Mouse (Mus musculus) R1 (cell line): ENCODE data around the gene Gpat3.

Experiments
- DNase-seq: peaks from one replicate; pipeline ENCODE4 v3.0.0-alpha.2; 2018; ENCODE audit warnings: low read depth, low spot score

The Gpat3 gene

DNA sequence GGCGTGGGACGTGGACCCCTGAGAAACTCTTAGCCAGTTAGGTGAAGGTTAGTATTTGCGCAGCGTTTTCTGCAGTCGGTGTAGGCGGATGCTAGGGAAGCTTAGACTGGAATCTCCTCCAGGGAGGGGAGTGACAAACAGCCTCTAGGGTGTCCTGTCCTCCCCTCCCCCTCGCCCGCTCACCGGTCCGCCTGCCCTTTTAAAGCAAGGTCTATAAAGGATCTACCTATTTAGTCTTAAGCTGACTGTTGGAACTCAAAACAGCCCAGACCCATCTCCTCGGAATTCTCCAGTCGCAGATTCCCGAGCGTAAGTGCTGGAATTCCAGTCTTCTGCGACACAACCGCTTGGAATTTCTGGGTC lies at the start of gene Gpat3:
Gpat3 (plus strand) TSS at position 229 of the 363 bp plus-strand sequence.
- DNase-seq, result no peak

DNA sequence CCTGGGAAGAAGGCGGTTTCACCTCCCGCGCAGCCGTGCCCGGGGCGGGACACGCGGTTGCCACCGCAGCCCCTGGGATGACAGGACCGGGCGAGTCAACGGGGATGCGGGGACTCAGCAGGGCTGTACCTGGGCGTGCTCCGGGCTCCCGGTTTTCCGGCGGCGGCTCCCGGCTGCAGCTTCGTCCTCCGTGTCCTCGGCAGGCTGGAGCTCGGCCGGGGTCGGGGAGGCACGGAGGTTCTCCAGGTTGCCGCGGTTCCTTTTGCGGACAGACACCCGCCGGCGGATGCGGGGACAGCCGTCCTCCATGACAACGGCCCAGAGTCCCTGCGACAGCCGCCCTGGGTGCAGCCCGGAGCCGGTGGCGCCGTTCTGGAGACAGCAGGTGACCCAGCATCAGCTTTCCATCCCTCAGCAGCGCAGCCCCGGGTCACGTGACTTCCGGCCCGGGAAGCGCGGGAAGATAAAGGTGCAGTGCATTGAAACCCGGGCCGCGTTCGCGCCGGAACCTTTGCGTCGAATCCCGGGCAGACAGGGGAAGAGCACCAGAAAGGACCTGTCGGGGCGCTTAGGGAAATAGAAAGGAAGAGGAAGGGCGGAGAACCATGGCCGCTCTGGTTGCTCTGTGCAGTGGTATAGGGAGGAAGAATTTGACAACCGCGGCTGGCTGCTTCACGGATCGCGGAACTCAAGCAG lies 47.2 kb upstream of the Gpat3 start, which contains the start of the genes Helq and Mrps18c:
Helq (minus strand) TSS at position 434 of the 696 bp plus-strand sequence.
Mrps18c (plus strand) TSS at position 463 of the 696 bp plus-strand sequence.
- DNase-seq, result peak; percentile 96

DNA sequence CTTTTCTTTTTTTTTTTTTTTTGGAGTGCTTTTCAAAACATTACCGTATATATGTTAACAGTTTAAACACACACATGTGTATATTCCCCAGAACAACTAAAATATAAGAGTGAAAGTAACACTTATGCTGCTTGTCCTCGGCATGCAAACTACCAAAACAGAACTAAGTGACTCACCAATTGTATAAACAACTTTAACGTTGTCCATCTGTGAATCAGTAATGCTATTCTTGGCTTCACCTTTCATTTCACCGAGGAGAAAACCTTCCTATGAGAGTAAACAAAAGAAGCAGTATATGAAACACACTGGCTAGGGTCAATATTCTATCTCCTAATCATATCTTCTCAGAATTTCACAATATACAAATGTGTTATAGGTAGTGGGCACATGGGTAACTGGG lies 27.2 kb upstream of the Gpat3 start:
- DNase-seq, result no peak

DNA sequence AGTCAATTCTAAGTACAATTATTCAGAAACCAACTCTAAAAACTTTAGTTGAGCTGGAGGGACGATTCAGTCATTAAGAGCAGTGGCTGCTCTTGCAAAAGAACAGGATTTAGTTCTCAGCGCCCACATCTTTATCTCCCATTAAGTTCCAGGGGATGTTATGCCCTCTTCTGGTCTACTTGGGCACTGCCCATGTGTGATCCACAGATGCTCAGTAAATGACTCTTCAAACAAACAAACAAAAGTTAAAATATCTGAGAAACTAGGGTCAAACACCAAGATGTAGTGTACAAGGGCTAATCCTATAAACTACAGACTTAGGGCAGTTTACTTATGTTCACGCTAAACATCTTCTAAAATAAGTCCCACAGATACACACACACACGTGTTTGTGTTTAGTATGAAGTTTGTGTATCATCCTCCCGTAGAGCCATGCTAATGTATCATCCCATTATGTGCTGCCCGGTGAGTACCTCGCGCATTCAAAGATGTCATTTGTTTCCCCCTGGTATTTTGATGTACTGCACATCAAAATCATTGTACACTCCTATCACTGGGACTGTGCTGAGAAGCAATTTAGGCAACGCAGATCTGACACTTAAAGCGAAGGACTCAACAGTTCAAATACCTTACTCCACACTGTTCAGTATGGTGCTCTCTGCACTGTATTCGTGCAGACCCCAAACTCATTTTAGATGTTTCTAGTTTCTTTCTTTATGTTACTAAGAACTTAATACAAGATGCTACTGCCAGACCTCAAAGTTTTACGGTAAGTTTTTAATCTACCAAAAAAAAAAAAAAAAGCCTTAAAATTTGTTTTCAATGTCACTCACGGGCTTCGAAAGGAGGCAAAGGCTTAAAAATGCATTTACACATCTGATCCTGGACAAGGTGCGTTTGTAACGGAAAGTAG lies 25.7 kb upstream of the Gpat3 start:
- peak; percentile 67 for DNase-seq

DNA sequence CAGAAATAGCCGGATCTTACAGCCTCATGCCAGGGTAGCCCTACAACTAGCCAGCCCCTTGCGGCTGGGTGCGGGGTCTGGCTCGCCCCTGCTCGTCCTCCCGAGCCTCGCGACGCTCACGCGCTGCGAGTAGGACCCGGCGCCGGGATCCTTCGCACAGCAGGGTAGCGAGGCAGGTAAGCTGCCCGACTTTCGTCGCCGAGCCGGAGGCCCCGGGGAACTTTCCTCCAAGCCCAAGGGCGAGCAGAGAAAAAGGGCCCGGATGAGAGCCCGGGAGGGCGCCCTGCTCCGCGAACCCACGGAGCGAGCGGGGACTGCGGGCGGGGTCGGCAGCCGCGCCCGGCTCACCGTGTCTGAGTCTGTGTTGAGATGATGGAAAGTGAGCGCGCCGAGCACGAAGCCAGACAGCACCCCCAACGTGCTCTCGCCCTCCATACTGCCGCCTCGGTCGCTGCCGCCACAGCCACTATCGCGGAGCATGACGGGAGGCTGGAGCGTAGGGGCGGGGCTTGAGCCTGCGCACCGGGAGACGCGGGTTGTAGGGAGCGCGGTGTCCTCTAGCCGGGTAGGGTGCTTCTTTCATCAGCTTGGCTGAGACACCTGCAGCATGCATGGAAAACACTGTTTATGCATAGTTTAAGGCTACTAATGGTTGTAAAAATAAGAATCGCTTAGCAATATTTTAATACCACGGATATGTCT lies 24.9 kb upstream of the Gpat3 start, which contains the start of gene Abraxas1:
Abraxas1 (minus strand) TSS at position 483 of the 702 bp plus-strand sequence.
- peak; percentile 84 for DNase-seq

DNA sequence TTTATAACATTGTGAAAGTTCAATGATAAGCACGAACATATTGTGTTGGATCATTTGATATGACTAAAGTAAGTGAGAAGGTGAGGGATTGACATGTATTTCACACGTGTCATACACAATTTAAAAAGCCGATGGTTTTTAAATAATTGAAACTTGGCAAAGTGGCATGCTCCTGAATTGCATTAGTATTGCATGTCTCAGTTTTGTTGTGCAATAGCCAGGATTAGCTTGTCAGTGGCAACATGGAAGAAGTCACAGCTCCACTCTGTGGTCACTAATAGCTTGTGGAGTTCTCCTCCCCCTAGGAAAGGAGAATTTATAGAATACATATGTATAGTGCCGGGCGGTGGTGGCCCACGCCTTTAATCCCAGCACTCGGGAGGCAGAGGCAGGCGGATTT lies 24.1 kb upstream of the Gpat3 start:
- DNase-seq, result no peak

DNA sequence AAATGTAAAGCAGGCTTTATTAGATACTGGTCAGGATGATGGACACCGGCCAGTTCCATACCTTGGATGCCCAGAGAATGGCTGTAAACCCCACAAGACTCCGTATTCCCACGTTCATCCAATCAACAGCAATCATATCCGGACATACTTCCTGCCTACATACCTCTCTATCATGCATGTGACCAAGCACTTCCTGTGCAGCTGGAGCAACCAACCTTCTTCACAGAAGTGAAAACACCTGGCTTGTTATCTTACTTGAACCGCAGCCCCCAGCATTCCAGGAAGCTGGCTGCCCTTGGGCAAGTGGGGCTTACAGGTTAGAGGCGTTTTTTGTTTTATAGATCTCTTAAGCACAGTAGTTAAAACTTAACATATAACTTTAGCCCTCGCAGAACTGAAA lies 22.7 kb upstream of the Gpat3 start:
- no peak for DNase-seq

DNA sequence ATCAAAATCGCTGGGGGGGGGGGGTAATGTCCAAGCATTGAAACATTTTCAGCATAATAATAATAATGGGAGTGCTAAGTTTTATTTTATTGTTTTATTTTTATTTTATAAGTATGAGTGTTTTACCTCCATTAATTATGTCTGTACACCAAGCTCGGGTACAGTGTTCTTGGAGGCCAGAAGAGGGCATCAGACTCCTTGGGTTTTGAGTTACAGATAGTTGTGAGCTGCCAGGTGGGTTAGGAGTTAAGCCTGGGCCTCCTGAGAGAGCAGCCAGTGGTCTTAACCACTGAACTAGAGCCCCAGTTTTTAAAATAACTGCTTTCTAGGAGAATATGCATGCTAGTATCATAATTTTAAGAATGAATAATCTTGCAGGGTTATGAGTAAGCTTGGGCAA lies 19.5 kb upstream of the Gpat3 start:
- DNase-seq, result peak; percentile 49

DNA sequence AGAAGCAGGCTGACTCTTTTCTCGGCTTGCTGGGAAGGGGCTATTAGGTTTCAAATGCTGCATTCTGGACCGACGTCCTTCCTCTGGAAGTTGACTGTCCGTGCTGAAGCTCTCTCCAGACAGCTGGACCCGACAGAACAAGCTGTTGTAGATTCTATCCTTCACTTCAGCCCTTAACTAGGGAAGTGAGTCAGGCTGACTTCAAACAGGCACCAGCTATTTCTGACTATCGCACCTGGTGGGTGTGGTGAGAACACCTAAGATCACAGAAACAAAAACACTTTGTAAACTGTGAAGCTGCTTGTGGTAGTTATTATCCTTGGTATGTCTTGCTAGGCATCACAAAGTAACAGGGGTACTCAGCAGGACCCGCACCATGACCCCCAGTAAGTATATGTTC lies 19.0 kb upstream of the Gpat3 start:
- DNase-seq, result no peak

DNA sequence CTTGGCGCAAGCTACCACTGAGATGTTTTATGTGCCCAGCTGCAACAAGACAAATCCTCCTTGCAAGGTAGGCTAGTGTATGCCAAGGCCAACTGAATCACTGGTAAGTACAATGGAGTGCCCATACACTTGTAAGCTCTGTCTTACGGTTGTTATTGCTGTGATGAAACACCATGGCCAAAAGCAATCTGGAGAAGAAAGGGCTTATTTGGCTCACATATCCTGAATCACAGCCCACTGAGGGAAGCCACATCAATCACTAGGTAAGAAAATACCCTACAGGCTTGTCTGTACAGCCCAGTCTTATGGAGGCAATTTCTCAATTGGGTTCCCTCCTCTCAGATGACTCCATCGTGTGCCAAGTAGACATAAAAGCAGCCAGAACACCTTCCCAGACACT lies 16.8 kb upstream of the Gpat3 start:
- DNase-seq, result no peak

DNA sequence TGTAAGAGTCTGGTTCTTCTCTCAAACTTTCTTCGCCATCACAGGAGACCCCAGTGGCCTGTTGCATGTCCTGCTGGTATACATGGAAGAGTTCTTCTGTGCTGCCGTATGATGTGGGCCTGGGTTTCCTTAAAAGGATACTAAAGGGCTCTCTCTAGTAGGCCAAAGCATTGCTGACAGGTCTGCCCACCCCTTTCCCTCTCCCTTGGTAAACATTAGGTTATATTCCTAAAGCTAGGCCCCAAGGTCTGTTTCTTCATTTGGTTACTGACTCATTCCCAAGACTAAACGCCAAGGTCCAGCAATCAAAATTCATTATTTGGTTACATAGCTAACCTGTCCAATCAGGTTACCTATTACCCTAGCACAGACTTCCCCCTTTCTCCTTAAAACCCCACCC lies 12.8 kb upstream of the Gpat3 start:
- DNase-seq, result no peak

DNA sequence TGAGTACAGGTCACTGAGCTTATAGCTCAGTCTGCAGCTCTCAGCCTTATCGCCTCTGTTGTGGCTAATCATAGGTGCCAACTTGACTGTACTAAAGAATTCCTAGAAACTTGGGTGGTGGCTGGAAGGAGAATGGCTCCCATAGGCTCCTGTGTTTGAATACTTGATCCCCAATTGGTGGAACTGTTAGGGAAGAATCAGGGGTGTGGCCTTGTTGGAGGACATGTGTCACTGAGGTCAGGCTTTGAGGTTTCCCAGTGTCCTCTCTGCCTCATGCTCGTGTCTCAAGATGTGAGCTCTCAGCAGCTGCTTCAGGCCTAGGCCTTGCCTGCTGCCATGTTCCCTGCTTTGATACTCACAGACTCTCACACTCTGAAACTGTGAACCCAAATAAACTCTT lies 11.7 kb upstream of the Gpat3 start:
- peak; percentile 47 for DNase-seq

DNA sequence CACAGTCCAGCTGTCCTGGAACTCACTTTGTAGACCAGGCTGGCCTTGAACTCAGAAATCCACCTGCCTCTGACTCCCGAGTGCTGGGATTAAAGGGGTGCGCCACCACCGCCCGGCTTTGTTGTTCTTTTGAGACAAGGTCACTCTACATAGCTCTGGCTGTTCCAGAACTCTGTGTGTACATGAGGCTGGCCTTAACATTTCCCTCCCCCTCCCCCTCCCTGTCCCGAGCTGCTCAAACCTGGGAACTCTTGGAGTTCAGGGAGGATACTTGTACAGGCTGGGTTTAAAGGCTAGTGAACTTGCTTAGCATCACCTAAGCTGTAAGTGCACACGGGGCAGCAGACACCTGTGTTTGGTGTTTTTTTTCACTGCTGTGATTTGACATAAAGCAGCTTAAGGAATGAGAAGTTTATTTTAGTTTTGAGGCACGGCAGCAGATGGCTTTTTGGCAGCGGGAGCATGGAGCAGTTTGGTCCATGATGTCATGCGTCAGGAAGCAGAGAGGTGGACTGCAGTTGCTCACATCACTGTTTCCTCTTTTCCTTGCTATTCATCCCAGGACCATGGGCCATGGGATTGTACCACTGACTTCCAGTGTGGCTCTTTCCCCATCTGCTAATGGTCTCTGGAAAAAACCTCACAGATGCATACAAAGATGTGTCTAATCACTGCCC lies 9.5 kb upstream of the Gpat3 start:
- peak; percentile 87 for DNase-seq

DNA sequence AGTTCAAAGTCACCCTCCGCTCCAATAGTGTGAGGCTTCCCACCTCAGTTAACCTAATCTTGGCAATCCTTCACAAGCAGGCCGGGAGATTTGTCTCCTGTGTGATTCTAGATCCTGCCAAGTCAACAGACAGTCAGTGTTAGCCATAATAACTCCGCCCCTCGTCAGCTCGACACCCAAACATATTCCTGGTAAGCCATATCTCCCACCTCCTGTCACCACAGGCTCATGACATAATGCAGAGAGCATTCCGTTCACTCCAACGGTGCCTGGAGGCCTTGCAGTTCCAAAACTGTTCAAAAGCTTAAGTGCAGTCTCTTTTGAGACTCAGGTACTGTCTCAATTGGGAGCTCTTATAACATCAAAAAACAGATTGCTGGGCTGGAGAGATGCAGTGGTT lies 7.6 kb upstream of the Gpat3 start:
- no peak for DNase-seq

DNA sequence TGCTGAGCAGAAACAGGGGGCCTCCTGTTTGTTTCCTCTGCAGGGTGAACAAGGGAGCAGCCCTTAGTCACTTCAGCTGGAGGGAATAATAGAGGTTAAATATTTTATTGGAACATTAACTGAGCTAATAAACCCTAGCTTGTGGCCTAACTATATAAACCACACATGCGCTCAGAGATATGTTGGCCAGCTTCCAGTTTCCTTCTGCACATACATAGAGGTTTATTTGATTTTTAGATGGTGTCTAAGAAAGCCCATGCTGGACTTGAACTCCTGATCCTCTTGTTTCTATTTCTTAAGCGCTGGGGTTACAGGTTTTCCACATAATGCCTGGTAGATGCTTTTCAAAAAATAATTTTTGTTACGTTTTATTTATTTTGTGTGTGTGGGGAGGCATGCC lies 1.0 kb upstream of the Gpat3 start:
- no peak for DNase-seq

DNA sequence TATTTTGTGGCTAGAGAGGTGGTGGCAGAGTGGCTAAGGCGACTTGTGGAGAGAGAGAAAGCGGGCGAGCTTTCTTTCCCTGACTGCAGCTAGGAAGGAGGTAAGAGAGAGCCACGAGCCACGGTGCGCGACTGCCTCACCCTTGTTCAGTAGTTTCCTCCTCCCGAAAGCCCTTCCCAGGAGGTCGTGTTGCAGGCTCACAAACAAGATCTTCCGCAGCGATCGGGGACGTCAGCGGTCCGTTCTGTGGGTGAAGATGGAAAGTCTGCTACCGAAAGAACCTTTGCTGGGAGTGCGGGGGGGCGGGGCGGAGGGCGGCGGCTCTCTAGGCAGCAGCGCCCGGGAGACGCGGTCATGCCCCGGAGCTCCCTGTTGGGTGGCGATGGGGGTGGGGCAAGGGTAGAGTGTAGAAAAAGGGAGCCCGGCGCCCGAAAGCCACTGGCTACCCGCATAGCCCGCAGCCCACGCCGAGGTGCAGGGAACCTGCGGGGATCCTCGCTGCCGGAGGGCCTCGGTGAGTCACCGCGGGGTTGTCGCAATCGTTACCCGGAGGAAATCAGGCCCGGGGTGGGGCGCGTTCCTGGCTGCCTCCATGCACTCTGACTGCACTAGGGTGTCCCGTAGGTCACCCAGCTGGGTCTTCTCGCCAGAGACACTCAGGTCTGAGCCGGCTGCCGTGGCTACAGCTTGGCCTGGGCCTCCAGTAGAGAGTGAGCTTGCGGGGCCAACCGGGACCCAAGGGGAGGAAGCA lies 510 bp downstream of the Gpat3 start:
- peak; percentile 77 for DNase-seq

DNA sequence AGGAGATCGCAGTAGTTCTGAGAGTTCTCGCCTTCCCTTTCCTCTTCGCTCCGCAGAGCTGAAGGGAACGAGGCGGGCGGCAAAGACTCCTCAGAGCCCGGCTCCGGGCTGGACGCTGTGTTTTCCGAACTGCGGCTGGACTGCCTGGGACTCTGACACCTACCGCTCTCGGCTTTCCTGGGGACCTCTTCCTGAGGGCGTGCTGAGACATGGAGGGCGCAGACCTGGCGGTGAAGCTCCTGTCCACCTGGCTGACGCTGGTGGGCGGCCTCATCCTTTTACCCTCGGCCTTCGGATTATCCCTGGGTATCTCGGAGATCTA lies 1.0 kb downstream of the Gpat3 start:
- peak; percentile 59 for DNase-seq

DNA sequence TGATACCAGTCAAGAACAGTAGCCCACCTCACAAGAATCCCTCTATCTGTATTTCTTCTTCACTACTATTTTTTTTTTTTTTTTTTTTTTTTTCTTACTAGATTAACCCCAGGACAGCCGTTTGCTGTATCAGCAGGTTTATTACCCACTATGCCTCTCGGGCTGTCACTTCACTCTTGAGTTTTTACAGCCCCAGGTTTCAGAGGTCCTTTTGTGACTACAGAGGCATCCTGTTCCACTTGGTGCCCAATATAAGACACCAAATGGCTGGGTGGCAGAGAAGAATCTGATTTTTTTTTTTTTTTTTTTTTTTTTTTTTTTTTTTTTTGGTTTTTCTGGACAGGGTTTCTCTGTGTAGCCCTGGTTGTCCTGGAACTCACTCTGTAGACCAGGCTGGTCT lies 1.6 kb downstream of the Gpat3 start:
- DNase-seq, result no peak

DNA sequence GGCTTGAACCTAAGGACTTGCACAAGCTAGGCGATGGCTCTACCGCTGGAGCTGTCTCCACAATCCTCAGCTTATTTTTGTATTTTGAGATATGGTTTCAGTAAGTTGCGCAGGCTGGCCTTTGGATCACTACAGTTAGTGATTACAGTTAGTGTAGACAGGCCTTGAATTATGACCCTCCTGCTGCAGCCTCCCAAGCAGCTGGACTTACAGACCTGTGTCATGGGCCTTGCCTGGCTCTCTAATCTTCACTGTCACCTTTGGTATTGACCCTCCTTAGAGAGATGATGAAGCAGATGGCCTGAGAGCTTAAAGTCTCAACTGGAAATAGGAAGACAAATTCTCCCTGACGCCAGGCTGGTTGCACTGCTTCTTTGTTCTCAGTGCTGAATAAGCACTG lies 8.4 kb downstream of the Gpat3 start:
- no peak for DNase-seq

DNA sequence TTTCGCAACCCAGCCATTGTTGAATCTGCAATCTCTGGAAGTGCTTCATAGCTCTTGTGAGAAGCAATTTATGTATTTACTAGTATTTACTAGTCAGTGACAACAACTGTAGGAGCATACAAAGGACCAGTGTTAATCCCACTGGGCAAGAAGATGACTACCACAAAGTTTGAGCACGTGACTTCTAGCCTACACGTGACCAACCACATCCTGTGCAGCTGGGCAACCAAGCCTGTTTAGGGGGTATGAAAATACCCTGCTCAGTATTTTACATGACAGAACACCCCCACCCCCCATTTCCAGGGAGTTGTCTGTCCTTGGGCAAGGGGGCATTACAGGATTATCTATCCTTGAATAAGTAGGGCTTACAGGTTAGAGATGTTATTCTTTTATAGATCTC lies 11.0 kb downstream of the Gpat3 start:
- no peak for DNase-seq

DNA sequence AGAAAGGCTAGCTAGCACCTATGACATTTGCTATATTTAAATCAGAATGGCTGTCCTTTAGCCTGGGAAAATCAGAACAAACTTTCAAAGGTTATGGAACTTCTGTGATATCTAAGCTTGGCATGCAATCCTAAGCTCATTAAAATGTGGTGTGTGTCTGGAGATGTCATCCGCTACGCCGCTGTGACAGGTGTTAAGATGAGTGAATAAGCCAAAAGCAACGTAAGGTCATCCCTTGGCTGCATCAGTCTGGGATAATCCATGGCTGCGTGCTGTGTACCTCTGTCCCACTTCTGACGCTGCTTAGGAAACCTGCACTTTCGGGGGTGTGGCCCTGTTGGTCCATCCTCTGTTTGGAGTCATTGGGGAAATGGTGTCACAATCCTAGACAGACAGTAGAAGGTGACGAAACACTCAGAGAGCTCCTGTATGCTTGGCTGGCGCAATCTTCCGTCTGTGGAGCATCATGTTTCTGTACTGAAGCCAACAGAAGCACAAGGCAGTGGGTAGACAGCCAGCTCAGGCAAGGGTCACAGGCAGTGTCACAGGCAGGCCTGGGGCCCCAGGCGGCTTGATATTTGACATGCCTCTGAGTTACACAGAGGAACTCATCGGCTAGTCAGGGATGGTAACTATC lies 15.0 kb downstream of the Gpat3 start:
- no peak for DNase-seq
